Mouse (Mus musculus): ENCODE measurements around the gene Zkscan16.

Gene Zkscan16

DNA sequence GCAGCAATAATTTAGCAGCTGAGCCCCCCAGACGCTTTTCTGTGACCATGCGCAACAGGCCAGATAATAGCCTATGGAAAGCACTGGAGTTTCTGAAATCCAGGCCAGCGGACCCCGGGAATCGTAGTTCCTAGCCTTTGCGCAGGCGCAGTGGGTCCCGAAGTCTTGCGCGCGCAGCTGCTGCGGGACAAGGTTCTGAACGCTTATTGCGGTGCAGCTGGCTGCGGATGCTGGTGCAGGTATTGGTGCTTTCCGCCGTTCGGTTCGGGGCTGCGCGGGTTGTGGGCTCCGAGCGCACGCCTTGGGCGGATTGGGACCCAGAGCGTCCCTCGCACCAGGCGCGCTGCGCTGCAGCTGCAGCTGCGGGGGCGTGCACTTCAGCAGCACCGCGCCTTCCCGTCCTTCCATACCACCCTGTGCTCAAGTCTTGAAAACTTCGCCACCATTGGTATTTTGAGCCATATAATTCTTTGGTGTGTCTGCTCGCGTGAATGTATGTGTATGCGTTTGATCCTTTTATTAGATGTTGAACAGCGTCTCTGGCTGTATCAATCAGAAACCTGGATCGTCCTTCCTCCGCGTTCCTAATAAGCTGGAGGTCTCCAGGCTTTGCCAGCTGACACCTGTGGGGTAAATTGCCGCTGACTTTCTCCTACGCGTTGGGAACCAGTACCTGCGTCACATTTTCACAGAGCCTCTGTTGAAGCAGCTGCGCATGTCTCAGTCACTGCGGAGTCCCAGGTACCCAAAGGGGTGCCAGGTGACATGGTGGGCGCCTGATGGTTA is at the start of gene Zkscan16:
Gene Zkscan16 (plus strand): TSS at position 209 of the 786 bp plus-strand sequence.
- peak; percentile 64 for DNase-seq (ENCODE audit: low spot score)

DNA sequence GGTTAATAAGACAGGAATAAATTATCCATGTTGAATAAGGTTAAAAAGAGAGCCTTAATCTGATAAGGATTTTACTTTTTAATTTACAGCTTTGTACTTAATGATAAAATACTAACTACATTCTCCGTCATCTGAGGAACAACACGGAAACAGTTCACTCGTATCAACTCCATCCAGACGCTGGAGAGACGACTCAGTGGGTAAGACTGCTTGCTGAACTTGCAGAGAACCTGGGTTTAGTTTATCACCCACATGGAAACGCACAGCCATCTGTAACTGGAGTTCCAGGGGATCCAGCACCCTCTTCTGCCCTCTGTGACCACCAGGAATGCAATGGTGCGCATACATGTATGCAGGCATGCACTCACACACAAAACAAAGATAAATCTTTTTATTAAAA is 49.0 kb upstream of the Zkscan16 start:
- DNase-seq (ENCODE audit: low spot score), result no peak

- DNase-seq (ENCODE audit: low spot score), result no peak
Observed at GRCm38 (mm10) chr4:58897436-58897835, 46.0 kb upstream of the Zkscan16 start.

GRCm38 (mm10) chr4:58898318-58898717 is 45.1 kb upstream of the Zkscan16 start:
- no peak for DNase-seq (ENCODE audit: low spot score)

- no peak for DNase-seq (ENCODE audit: low spot score)
Observed at GRCm38 (mm10) chr4:58907453-58907852, 36.0 kb upstream of the Zkscan16 start.

DNA sequence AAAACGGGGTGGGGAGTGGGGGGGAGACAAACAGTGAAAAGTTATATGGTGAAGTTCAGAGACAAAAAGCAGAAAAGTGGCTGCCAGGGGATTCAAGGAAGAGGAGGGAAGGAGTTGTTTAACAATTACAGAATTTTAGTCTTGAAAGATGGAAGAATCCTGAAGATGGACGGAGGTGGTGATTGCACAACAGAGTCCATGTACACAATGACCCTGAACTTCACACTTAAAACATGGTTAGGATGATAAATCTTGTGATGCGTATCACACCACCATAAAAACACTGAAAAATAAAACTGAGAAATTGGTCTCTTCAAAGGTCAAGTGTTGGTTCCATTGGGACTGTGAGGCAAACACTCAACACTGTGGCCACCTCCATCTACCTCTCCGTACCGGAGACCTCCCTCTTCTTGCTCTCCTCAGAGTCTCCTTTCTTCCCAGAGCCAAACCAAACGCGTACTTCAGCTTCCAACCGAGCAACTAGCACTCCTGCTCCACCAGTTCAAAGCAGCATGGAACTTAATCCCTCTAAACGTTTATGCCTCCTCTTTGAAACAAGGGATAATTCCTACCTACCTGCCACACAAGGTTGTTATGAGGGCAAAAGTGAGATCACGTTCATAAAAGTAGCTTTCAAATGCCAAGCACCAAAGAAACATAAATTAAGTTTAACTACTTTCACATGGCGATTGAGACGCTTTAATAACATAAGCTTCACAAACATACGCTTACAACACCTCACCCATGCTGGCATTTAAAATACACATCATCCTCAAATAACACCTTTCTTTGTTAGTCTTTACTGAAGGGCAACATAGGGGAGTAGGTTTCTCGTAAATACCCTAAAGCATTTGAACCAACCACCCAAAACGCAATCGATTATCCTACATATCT is 33.0 kb upstream of the Zkscan16 start:
- no peak for DNase-seq (ENCODE audit: low spot score)

DNA sequence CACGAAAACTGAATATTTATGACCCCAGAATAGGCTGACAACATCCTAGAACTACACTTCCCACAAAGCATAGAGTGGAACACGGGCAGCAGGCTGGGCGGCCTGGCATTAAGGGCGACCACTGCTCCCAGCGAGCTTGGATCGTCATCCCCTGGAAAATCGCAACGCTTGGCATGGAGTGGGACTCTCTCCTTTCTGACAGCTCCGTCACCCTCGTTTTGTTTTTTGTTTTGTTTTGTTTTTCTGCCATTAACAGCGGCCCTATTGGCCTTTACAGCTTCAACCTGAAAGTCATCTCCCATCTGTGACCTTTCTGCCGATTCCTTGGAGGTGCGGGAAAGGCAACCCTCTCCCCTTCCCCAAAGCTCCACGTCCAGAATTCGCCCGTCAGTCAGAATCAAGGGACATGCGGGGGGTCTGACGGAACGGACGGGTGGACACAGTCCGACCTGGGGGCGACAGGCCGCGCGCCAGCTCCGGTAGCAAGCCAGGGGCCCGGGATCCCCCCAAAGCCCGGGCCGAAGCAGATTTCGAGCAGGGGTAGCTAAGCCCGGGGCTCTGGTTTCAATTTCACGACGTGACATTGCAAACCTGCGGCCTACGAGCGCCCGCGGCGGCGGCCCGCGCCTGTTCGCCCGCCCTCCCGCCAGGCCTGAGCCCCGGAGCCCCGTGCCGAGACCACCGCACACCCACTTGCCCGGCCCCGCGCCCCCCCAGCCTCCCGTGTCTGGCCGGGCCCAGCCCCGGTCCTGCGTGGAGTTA is 32.2 kb upstream of the Zkscan16 start:
- peak; percentile 38 for DNase-seq (ENCODE audit: low spot score)

DNA sequence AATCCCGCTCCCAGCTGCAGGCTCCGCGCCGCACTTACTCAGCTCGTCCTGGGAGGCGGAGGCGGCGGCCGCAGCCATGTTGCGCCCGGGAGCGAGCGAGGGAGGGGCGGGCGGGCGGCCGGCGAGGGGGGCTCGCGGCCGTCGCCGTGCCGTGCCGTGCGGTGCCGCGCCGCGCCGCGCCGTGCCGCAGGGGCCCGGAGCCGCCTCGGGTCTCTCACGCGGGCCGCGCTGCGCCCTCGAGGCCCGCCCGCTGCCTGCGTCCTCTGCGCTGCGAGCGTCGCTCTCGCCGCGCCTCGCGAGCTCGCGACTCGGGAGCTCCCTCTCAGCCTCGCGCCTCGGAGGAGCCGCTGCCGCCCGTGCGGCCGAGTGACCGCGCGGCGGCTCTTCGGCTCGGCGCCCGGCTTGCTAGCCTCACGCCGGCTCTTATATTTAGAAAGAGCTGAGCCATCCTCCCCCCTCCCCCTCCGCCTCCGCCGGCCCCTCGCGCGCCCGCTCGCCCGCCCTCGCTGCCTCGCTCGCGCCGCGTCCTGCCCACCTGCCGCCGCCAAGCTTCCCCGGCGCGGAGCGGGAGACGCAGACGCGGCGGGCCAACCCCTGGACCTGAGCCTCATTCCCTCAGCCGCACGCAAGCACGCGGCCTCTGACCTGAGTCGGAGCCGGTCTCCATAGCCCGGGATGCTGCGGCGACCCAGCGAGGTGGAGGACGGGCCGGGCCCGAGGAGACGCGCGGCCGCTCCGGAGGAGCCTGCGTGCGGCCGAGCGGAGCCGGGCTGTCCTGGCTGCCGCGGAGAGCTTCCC is 31.4 kb upstream of the Zkscan16 start:
- DNase-seq (ENCODE audit: low spot score), result peak; percentile 30

- DNase-seq (ENCODE audit: low spot score), result peak; percentile 76
Observed at GRCm38 (mm10) chr4:58912629-58913335, 30.6 kb upstream of the Zkscan16 start, which contains the start of gene Ecpas. Gene Ecpas, minus strand, starts transcription at chr4:58912749.

DNA sequence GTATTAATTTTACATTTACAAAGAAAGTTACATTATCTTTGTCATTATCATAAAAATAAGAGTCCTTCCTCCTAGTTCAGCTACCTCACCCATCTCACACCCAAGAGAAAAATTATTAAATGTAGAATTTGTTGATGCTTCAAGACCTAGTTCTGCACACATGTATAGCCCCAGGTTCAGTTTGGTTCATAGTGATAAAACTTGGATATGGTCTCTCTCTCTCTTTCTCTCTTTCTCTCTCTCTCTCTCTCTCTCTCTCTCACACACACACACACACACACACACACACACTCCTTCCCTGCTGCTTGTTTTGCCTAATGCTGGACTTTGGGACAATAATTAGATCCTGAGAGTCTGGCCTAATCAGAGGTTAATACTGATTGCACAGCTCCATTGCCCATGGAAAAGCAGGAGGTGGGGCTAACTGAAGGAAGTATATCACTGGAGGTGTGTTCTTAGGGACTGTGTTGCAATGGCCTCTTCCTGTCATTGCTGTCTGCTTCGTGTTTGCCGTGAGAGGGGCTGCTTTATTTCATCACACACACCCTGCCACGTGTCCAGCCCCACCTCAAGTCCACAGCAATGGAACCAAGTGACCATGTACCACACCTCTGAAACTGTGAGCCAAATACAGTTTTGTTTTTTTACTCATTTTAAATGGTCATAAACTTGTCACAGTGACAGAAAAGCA is 29.9 kb upstream of the Zkscan16 start:
- no peak for DNase-seq (ENCODE audit: low spot score)

DNA sequence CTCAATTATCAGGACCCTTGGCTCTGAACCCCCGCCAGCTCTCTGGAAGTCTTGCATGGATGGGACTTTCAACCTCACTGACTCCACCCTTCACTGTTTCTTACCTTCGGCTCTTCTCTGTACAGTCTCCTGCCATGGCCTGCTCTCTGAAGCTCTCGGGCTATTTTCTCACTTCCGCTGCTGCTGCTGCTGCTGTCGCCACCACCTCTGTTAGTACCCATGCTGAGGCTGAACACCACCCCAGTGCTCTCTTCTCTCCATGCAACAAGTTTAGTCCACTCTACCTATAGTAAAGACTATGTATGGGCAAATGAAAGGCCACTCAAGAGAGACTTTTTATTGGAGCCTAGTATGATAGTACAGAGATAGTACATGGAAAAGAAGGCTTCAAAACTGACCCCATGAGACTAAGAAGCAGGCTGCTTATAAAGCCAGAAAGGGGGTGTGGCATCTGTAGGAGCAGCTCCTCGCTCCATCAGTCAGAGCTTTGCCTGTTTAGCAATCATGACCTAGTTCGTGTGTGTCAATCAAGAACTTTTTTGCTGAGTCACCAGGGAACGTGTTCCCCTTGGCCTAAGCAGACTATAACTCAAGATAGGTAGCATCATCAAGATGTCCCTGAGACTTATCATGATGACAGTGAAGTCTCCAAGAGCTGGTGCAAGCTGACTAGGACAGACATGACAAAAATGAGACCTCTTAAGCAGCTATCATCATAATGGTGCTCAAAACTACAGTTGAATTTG is 28.2 kb upstream of the Zkscan16 start:
- DNase-seq (ENCODE audit: low spot score), result no peak

DNA sequence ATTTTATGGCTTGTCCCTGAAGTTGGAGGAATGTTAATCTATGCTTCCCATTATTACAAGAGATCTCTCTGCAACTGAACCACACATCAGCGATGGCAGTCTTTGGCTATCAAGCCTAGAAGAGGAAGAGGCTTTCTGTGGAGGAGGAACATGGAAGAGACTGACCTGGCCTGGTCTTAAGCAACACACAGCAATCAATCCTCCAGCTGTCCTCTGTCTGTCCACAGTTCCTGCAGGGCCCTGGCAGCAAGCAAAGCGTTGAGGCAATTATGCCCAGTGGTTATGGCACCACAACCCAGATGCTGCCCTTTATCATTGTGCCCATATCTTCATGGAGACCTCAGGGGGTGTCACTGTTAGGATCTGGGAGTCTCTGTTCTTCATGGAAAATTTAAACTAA is 19.5 kb upstream of the Zkscan16 start:
- DNase-seq (ENCODE audit: low spot score), result no peak

DNA sequence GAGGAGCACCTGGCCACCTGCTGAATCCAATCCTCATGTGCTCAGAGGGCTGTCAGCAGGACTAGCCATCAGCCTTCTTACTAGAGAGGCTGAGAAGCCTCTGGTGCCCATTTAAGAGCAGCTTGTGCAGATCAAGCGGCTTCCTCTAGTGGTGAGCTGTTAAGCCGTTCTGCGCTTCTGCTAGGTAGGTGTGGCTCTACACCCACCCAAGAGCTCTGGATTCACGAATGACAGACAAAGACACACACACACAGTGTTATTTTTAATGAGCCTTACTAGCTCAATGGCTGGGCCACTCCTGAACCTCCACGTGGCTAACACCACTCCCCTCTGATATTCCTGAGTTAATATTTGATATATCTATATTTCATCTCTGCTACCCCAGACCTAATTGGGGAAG is 17.8 kb upstream of the Zkscan16 start:
- DNase-seq (ENCODE audit: low spot score), result no peak

DNA sequence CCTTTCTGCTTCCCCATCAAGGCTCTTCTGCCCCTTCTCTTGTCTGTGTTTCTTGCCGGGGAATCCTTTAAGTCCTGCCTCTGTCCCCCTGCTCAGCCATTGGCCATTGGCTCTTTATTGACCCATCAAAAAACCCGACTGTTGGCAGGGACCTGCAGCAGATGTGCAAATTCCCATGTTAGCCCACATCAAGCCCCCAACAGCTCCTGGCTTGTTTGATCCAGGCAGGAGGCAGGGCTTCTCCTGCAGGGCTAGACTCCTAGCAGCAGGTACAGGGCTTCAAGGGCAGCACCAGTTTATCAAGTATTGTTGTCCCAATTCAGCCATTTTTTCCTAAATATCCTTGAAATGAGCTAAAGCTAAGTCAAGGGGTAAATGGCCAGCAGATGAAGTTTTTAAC is 17.3 kb upstream of the Zkscan16 start:
- no peak for DNase-seq (ENCODE audit: low spot score)

DNA sequence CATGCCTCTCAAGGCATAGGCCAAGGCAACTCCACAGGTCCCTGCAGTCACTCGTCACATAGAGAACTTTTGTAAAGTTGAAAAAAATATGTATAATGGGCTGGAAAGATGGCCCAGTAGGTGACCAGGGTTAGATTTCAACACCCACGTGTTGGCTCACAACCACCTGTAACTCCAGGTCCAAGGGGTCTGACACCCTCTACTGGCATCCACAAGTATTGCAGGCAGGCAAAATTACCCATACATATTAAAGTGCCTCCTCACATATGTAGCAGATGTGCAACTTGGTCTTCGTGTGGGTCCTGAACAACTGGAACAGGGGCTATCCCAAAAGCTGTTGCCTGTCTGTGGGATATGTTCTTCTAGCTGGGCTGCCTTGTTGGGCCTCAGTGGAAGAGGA is 15.8 kb upstream of the Zkscan16 start:
- DNase-seq (ENCODE audit: low spot score), result no peak

DNA sequence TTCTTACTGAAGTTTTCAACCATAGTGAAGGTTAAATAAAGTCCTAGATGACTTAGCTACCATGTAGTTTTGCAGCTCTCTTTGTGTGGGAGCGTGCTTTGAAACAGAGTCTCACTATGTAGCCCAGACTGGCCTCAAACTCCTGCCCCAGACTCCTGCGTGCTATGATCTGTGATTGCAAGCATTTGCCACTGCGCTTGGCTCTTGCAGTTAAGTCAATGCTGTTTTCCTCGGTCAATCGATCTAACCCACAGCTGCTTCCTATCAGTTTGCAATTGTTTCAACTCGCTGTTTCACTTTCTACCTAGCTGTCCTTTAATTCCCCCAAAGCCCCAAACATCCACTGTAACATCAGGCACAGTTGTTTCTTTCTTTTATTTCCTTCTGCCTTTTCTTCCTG is 10.9 kb upstream of the Zkscan16 start:
- DNase-seq (ENCODE audit: low spot score), result no peak

DNA sequence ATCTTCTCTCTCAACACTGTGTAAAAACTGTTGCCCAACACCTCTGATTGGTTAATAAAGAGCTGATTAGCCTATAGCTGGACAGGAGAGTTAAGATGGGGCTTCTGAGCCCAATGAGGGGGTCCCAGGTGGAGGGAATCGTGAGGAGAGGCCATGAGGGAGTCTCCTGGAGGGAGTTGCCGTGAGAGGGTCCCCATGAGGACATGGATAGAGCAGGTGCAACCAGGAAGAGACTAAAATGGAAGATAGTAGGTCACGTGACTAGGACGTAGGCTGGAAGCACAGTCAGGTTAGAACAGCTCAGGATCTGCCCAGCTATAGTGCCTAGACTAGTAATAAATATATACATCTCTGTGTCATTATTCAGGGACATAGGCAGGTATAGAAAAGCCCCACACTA is 9.1 kb upstream of the Zkscan16 start:
- no peak for DNase-seq (ENCODE audit: low spot score)

DNA sequence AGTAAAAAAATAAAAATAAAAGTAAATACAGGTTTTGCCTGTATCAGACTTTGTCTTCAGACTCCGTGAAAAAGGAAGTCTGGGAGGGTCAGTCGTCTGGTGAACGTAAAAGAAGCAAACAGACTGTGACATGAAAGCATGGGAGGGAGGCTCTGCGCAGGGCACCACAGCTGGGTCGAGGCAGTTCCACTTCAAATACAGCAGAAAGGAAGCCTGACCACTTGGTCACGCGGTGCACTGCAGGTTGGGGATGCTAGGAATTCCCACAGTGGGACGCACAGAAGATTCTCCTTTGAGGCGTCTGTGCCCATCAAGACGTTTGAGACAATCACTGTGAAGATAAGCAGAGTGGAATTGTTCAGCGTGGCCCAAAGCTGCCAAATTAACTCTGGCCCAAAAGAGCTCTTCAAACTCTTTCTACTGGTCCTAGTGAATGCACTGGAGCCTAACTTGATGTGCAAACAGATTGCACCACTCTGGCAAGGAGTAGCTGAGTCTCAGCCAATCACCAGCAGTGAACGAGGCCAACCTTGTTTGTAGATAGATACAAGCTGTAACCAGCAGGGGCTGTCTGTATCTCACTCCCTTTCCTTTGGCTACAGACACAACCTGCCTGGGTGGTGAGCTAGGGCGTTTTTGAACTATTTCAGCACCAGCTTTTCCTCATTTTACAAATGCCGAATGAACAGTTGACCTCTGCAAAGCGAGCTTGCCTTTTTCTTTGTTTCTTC is 8.5 kb upstream of the Zkscan16 start:
- peak; percentile 21 for DNase-seq (ENCODE audit: low spot score)

DNA sequence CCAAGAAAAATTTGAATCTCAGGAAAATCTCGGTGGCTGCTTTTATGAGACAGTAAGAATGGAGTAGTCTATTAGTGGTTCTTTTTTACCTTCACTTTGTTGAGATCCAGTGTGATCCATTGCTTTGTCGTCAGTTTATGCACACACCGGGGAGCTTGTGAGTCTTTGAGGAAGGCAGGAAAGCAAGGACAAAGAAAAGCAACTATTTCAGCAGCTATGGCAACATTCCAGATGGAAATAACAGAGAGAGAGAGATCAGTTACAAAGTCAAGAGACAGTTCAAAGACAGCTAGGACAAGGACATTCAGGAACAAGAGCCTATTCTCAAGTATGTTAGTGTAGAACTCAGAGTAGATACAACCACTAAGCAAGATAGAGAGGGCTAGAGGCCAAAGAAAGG is 7.6 kb upstream of the Zkscan16 start:
- no peak for DNase-seq (ENCODE audit: low spot score)

Data from ovary, adult 18-20 months (tissue).